Mouse (Mus musculus) kidney, postnatal 0 days (tissue): ENCODE results near the gene Olfr965. TPM values are rescaled to one million over a fixed set of nuclear protein-coding genes. Genes with fewer than 3 reads are reported as not detected.

Source experiments
- ATAC-seq: fragments of 200-750 bp; cut with Nextera tagmentation; replicated peaks from 2 replicates; pipeline ENCODE4 v1.8.0; 2017; ENCODE audit warnings: low read depth, moderate number of reproducible peaks, moderate TSS enrichment, moderate library complexity; ENCODE audit not compliant: low FRiP score
- DNase-seq: peaks from one replicate; pipeline ENCODE4 v3.0.0-alpha.2; 2016; ENCODE audit warnings: low spot score
- H3K27ac ChIP-seq: fragments of 300-500 bp; sonication (generic); 2 replicates; pipeline ENCODE4 v1.5.1; 2014; ENCODE audit warnings: mild to moderate bottlenecking
- H3K27me3 ChIP-seq: fragments of 300-500 bp; sonication (generic); 2 replicates; pipeline ENCODE4 v1.6.1; 2014; ENCODE audit warnings: low read length, mixed read lengths; ENCODE audit not compliant: insufficient read depth
- H3K36me3 ChIP-seq: fragments of 300-500 bp; sonication (generic); 2 replicates; pipeline ENCODE4 v1.6.1; 2014; ENCODE audit warnings: low read length, mixed read lengths; ENCODE audit not compliant: insufficient read depth
- H3K4me1 ChIP-seq: fragments of 300-500 bp; sonication (generic); replicated peaks from 2 replicates; pipeline ENCODE4 v1.6.1; 2014; ENCODE audit warnings: antibody characterized with exemption, low read length, mixed read lengths; ENCODE audit not compliant: insufficient read depth
- H3K4me2 ChIP-seq: fragments of 300-500 bp; sonication (generic); 2 replicates; pipeline ENCODE4 v1.6.1; 2014; ENCODE audit warnings: mild to moderate bottlenecking, low read length, moderate library complexity, mixed read lengths
- H3K4me3 ChIP-seq: fragments of 300-500 bp; sonication (generic); replicated peaks from 2 replicates; pipeline ENCODE4 v1.5.1; 2014; ENCODE audit warnings: low read depth, low read length
- H3K9ac ChIP-seq: fragments of 300-500 bp; sonication (generic); 2 replicates; pipeline ENCODE4 v1.6.1; 2014; ENCODE audit warnings: low read depth, low read length
- H3K9me3 ChIP-seq: fragments of 300-500 bp; sonication (generic); replicated peaks from 2 replicates; pipeline ENCODE4 v1.6.1; 2016; ENCODE audit warnings: low read length, inconsistent platforms, mixed read lengths
- CTCF ChIP-seq: IDR thresholded peaks from 2 replicates; pipeline ENCODE4 v1.5.1; 2016; ENCODE audit warnings: antibody characterized with exemption, low read depth, mild to moderate bottlenecking, moderate library complexity
- WGBS: fragments of 180-500 bp; shearing (Covaris S2); extraction: QIAGEN DNeasy Blood & Tissue Kit; methylation state at CpG from one replicate; pipeline ENCODE4 v1.1.7; 2014; 5-methylcytosine and 5-hydroxymethylcytosine counted together
- polyA plus RNA-seq: library from polyadenylated mRNA; unstranded; fragments of >200 nt; fragmentation: Nextera tagmentation; extraction: Ambion mirVana; gene quantifications from 2 replicates; pipeline ENCODE4 v1.2.1, GENCODE M21; 2015

The Olfr965 gene
- polyA plus RNA-seq, 1 experiment from 2014 or later = not detected

DNA sequence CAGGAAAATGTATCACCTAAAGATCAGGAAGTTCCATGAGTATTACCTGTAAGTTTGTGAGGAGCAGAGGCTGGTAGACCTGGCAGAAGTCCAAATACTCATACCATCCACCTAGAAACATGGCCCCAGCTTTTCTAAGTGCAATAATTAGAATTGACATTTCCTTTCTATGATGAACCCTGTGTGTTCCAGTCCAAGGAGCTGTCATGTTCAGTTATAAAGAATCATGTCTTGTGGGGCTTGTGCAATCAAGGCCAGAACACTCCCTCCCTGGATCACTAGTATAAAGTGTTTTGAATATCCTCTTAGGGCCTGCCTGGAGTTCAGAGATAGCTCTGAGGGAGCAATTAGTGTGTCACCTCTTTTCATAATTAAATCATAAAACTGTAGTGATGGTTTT, 4.1 kb upstream of the Olfr965 start, which contains the start of gene Olfr149:
Gene Olfr149, minus strand, starts transcription at position 101 of the 400 bp plus-strand sequence.
- no peak for DNase-seq
- H3K4me1 ChIP-seq = no peaks in the 10 kb centered on the region

DNA sequence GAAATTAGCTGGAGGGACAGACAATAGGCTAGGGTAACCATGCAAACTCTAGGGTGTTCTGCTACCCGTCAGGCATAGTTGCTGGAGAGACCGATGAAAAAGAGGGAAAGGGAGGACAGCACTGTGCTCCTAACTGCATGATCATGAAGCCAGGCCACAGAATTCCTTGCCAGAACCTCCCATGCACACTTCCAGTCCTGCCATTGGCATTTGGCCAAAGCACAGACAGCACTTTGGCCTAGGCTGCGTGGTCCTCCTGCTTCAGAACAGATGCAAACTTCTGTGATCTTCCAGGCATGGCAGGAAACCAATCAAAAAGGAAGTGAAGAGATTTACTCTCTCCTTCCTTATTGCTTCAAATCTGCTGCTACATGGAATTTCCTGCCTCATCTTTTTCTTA, 2.2 kb upstream of the Olfr965 start:
- Histone ChIP-seq H3K4me2 (no peak overlapping the region), H3K4me3 (no peak overlapping the region), H3K4me1 (no peaks in the 10 kb centered on the region), H3K27me3 (no peaks in the 10 kb centered on the region), H3K27ac (no peak overlapping the region), H3K36me3 (no peaks in the 10 kb centered on the region), H3K9ac (no peak overlapping the region), H3K9me3 (no peaks in the 10 kb centered on the region)
- DNase-seq (peak; percentile 32), ATAC-seq (no peak)
- WGBS = 33% methylated on average over 3 of the region's 3 CpGs
- no peak for TF ChIP-seq CTCF

More for the DNA sequence above, 4.1 kb upstream of the Olfr965 start, which contains the start of gene Olfr149:
- TF ChIP-seq CTCF = no peak
- ATAC-seq = no peak
- Histone ChIP-seq H3K4me3 (no peak within 1 kb of the TSS), H3K4me2 (no peak within 1 kb of the TSS), H3K27ac (no peak within 1 kb of the TSS), H3K36me3 (no peaks in the 10 kb centered on the region), H3K27me3 (no peaks in the 10 kb centered on the region), H3K9ac (no peak within 1 kb of the TSS), H3K9me3 (no peaks in the 10 kb centered on the region)

DNA sequence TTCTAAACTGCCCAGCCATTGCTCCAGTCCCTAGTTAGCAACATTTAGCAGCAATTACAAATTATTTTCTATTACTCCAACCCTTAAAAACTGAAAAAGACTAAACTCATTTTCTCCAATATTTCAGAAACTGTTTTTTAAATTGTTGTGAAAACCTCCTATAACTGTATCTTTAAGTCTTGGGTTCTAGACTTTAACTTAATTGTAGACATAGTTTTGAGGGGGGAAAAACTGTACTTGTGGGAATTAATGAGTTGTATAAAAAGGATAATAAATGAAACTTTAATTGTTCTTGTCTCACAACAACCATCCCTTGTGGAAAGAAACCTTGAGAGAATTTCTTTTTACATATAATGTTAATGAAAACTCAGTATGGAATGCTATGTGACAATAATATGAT, 19.5 kb downstream of the Olfr965 start, which contains the start of gene Olfr150:
Gene Olfr150, plus strand, starts transcription at position 301 of the 400 bp plus-strand sequence.
- Histone ChIP-seq H3K27me3 (no peaks in the 10 kb centered on the region), H3K9ac (no peak within 1 kb of the TSS), H3K4me2 (no peak within 1 kb of the TSS), H3K4me3 (no peak within 1 kb of the TSS), H3K36me3 (no peaks in the 10 kb centered on the region), H3K9me3 (no peaks in the 10 kb centered on the region), H3K4me1 (no peaks in the 10 kb centered on the region), H3K27ac (no peak within 1 kb of the TSS)
- ATAC-seq (no peak), DNase-seq (no peak)
- TF ChIP-seq CTCF = no peak

DNA sequence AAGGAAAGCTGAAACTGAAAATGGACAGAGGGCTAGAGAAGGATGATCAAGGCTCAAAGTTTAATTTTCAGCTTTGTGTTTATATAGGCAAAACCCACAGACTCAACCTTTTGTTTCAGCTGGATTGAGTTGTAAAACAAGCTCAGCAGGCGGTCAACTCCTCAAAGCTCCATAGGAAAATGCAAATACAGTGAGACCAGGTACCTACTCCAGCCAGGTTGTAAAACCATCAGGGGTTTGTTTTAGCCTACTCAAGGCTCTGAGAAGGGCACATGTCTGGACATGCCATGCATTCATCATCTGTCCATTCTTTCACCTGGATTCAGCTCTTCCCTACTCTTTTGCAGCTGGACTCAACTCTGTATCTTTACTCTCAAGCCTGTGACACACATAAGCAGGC, 29.6 kb downstream of the Olfr965 start:
- Histone ChIP-seq H3K9ac (no peak overlapping the region), H3K4me2 (no peak overlapping the region), H3K36me3 (no peaks in the 10 kb centered on the region), H3K4me3 (no peak overlapping the region), H3K9me3 (no peaks in the 10 kb centered on the region), H3K27ac (no peak overlapping the region), H3K27me3 (no peaks in the 10 kb centered on the region), H3K4me1 (no peaks in the 10 kb centered on the region)
- DNase-seq = no peak
- ATAC-seq = no peak
- no peak for TF ChIP-seq CTCF
- 79% methylated on average over 1 of the region's 1 CpGs for WGBS

DNA sequence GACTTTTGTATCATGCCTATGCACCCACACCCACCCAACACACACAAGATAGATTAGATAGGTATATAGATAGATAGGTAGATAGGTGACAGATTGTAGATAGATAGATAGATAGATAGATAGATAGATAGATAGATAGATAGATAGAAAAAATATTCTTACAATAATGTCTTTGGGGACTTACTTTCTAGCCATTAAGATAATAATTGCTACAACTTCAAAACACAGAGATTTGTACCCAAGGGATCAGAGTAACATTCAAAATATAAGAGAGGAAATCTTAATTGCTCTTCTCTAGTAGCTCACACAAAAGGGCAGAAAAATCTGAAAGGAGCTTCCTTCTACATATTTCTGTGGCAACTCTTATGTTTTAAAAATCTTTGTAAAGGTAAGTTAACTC, 34.8 kb downstream of the Olfr965 start, which contains the start of gene Olfr967:
Gene Olfr967, plus strand, starts transcription at position 301 of the 400 bp plus-strand sequence.
- ATAC-seq (no peak), DNase-seq (no peak)
- H3K4me1 ChIP-seq = no peaks in the 10 kb centered on the region
- no peak within 1 kb of the TSS for H3K4me2 ChIP-seq
- no peak within 1 kb of the TSS for H3K4me3 ChIP-seq
- H3K9me3 ChIP-seq = no peaks in the 10 kb centered on the region
- H3K27ac ChIP-seq = no peak within 1 kb of the TSS
- TF ChIP-seq CTCF = no peak
- no peak within 1 kb of the TSS for H3K9ac ChIP-seq
- no peaks in the 10 kb centered on the region for H3K36me3 ChIP-seq
- no peaks in the 10 kb centered on the region for H3K27me3 ChIP-seq

DNA sequence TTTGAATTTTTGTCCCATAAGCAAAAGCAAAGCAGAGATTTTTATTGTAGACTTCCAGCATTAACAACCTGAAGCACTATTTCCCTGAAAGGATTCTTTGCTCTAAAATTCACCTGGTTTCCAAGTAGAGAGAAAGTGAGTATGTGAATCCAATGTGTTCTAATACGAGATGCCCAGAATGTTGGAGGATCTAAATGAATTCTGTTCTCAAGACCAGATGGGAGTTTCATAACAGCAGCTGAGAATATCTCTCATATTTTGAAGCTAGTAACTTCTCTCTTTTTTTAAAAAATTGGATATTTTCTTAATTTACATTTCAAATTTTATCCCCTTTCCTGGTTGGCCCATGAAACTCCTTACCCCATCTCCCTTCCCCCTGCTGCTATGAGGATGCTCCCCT, 35.3 kb downstream of the Olfr965 start:
- H3K27me3 ChIP-seq = no peaks in the 10 kb centered on the region
- H3K4me1 ChIP-seq = no peaks in the 10 kb centered on the region
- H3K4me2 ChIP-seq = no peak overlapping the region
- no peaks in the 10 kb centered on the region for H3K36me3 ChIP-seq
- WGBS = 89% methylated on average over 1 of the region's 1 CpGs
- H3K9ac ChIP-seq = no peak overlapping the region
- DNase-seq (no peak), ATAC-seq (no peak)
- no peak overlapping the region for H3K4me3 ChIP-seq
- no peak for TF ChIP-seq CTCF
- H3K27ac ChIP-seq = no peak overlapping the region
- H3K9me3 ChIP-seq = no peaks in the 10 kb centered on the region

Other genes with a start within 250 kb of the Olfr965 start
- not detected in 2 replicates for gene Olfr955, start 239.4 kb upstream of the Olfr965 start, polyA plus RNA-seq
- gene Olfr44, start 217.4 kb upstream of the Olfr965 start, polyA plus RNA-seq = not detected in 2 replicates
- gene Olfr957, start 195.5 kb upstream of the Olfr965 start, polyA plus RNA-seq = not detected in 2 replicates
- not detected in 2 replicates for gene Olfr958, start 157.3 kb upstream of the Olfr965 start, polyA plus RNA-seq
- gene Olfr959, start 135.8 kb upstream of the Olfr965 start, polyA plus RNA-seq = not detected in 2 replicates
- 9.1 and 10.2 TPM in 2 replicates for gene AW551984, start 107.0 kb upstream of the Olfr965 start, polyA plus RNA-seq
- gene Olfr148, start 100.7 kb upstream of the Olfr965 start, polyA plus RNA-seq = not detected in 2 replicates
- not detected in 2 replicates for gene Olfr960, start 90.0 kb upstream of the Olfr965 start, polyA plus RNA-seq
- not detected in 2 replicates for gene Olfr961, start 66.3 kb upstream of the Olfr965 start, polyA plus RNA-seq
- not detected in 2 replicates for gene Olfr963, start 44.1 kb upstream of the Olfr965 start, polyA plus RNA-seq
- gene Olfr149, start 4.2 kb upstream of the Olfr965 start, polyA plus RNA-seq = not detected in 2 replicates
- gene Olfr150, start 19.6 kb downstream of the Olfr965 start, polyA plus RNA-seq = not detected in 2 replicates
- not detected in 2 replicates for gene Olfr967, start 34.9 kb downstream of the Olfr965 start, polyA plus RNA-seq
- not detected in 2 replicates for gene Olfr968, start 71.9 kb downstream of the Olfr965 start, polyA plus RNA-seq
- not detected in 2 replicates for gene Olfr969, start 79.6 kb downstream of the Olfr965 start, polyA plus RNA-seq
- gene Olfr970, start 97.5 kb downstream of the Olfr965 start, polyA plus RNA-seq = not detected in 2 replicates
- not detected in 2 replicates for gene Olfr971, start 125.5 kb downstream of the Olfr965 start, polyA plus RNA-seq
- not detected in 2 replicates for gene Olfr972, start 155.1 kb downstream of the Olfr965 start, polyA plus RNA-seq
- gene Olfr229, start 196.0 kb downstream of the Olfr965 start, polyA plus RNA-seq = not detected in 2 replicates
- gene Olfr974, start 226.1 kb downstream of the Olfr965 start, polyA plus RNA-seq = not detected in 2 replicates
- gene Olfr975, start 240.7 kb downstream of the Olfr965 start, polyA plus RNA-seq = not detected in 2 replicates
- gene Olfr976, start 249.8 kb downstream of the Olfr965 start, polyA plus RNA-seq = not detected in 2 replicates